Mouse (Mus musculus) brain, adult 2 months (tissue): Measurements from ENCODE around the gene Galnt10.
A peak's percentile ranks its signal among the peaks of the same experiment; 100 is the strongest.

Experiments used
- DNase-seq: peaks from one replicate; pipeline ENCODE4 v3.0.0; 2011; ENCODE audit warnings: low read depth, low spot score

The Galnt10 gene

DNA sequence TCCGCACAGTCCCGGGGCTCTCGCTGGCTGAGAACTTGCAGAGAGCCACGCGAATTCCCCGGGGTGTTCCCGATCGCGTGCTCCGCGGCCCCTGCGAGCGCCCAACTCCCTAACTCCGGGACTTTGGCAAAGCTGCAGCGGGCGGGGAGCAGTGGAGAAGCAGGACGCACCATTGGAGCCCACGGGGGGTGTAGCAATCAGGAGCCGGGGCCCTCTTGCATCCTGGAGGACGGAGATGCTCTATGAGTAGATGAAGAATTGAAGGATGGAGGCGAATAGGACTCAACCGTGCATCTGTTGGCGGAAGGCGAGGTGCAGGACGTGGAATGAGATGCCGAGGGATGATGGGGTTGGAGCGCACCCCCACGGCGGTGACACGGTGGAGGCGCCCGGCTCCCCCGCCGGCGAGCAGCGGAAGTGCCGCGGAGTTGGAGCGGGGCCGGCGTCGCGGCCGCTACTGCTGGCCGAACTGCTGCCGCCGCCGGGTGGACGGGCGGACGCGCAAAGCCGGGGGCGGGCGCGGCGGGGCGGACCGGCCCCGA lies at the start of gene Galnt10:
Gene Galnt10, plus strand, starts transcription at position 425 of the 542 bp plus-strand sequence.
- peak; percentile 91 for DNase-seq

DNA sequence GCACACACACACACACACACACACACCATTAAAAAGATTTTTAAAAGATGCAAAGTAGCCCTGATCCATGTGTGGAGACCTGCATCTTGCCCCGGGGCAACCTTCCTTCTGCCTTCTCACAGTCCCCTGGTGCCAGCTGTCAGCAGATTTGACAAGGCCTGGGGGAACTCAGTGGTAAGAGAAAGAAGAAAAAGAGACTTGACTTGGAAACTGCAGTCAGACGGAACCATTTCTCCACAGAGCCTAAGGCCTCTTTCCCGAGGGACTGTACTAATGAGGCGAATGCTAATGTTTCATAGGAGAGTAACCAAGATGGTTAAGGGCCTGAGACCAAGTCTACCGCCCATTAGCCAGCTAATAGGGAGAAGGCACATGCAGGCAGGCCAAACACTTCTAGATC lies 49.3 kb upstream of the Galnt10 start:
- peak; percentile 13 for DNase-seq

DNA sequence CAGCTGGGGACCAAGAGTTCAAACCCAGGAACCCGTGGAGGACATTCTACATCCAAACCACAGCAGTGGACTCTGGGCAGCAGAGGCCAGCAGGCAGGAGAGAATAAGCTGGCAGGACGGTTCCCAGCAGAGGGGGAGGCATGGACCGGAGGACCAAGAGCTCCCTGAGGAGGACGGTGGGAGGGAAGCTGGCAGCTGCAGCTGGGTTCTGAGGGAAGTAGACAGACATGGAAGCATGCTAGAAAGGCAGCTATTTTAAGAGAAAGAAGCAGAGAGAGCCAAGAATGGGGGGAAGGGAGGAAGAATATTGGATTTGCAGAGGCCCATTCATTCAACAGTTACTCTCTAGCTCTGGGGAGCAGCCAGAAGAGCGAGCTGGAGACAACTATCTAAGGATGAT lies 47.1 kb upstream of the Galnt10 start:
- peak; percentile 89 for DNase-seq

DNA sequence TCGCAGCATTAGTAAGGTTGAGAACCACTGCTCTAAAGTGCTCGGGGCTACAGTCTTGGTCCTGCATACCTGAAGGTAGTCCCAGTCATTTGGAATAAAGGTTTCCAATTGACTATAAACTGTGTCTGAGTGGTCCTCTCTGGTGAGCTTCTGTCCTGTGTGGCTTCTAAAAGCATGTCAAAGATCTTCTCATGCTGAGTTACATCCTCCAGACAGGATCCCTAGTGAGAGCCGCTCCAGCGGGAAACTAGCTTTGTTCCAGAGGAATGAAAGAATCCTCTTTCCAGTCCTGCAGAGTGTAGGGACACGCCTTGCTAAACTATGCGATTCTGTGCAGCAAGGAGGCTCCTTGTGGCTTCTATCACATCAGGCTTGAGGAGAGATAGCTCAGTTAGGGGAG lies 45.9 kb upstream of the Galnt10 start:
- no peak for DNase-seq

DNA sequence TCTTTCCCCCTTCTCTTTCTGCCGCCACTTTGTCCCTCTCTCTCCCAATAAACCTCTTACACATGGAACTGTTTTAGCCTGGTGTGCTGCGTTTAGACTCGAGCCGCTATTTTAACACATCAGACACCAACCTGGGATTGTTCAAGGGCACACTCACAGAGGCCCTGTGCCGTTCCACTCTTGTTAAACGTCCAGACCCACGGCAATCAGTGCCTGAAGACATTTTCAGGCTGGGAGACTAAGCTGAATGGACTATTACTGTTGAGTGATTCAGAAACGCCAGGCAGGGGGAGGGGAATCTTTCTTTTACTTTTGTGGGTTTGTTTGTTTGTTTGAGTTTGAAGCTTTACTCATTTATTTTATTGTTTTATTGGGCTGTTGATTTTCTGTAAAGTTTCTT lies 45.1 kb upstream of the Galnt10 start:
- DNase-seq, result no peak

DNA sequence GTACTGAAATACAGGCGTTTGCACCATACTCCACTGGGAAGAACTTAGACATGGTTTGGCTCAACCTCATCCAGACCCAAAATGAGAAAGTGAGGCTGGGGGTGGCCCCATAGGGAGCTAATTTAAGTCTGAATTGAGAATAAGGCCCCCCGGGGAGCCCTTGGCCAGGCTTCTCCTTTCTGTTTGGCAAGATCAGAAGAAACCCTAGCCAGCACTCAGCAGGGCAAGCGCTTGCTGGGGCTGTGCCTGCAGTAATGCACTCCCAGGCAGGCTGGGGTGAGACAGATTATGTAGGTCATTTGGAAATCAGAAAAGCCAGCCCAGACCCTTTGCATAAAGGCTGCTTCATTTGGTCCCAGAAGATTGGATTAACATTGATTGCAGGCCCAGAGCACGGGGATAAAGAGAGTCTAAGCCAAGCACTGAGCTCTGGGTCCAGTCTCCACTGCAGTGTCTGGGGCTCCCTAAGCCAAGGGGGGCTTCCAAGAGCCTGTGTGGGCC lies 44.6 kb upstream of the Galnt10 start:
- DNase-seq, result peak; percentile 78

DNA sequence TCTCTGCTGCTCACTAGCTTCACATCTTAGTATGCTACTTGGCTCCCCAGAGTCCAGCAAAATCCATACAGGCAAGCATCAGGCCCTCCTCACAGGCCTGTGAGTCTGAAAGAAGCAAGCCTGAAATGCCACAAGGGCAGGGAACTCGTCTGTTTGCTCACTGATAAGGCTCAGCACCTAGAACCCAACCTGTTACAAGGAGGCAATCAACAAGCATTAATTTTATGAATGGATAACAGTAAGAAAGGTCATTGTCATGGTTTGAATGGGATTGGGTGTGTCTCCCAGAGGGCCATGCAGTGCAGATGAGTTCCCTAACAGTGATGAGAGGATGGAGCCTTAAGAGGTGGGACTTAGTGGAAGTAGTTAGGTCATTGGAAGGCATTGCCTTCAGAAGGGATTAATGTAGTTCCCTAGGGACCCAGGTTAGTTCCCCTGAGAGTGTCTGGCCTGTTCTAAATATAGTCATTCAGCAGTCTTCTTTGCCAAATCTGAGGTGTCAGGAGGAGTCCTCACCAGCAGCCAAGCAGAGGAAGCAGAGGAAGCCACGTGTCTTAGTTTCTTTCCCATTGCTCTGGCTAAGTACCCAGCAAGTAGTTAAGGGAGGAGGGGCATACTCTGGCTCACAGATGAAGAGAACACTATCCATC lies 43.3 kb upstream of the Galnt10 start:
- DNase-seq, result peak; percentile 29

DNA sequence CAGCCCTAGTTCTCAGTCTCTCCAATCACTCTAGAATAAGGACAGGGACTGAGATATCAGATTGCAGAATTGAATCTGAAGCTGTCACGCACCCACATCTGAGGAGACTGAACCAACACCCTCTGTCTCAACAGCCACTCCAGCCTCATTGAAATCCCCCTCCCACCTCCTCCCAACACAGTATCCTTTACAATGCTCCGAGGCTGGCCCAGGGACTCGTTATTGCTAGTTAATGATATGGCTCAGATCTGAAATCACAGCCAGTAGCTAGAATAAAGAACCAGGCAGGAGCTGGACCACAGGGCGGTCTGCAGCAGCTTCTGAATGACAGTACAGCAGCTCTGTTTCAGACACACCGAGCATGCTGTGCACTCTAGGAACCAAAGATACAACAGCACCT lies 40.2 kb upstream of the Galnt10 start:
- DNase-seq, result no peak

DNA sequence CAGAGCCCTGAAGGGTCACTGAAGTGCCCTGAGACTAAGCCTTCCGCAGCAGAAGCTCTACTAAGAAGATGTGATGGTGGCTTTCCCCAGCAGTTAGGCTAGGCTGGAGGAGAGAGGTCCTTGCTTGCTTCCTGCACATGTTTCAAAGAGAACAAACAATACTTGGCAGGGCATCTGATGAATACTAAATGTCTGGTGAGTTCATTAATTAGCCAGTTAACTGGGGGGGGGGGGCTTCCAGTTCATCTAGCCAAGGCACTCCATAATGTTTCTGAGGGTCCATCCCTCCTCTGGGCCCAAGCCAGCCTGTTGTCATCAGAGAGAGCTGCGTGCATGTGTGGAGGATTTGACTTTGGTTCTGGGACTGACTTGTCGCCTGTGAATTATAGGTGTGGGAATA lies 39.6 kb upstream of the Galnt10 start:
- no peak for DNase-seq

DNA sequence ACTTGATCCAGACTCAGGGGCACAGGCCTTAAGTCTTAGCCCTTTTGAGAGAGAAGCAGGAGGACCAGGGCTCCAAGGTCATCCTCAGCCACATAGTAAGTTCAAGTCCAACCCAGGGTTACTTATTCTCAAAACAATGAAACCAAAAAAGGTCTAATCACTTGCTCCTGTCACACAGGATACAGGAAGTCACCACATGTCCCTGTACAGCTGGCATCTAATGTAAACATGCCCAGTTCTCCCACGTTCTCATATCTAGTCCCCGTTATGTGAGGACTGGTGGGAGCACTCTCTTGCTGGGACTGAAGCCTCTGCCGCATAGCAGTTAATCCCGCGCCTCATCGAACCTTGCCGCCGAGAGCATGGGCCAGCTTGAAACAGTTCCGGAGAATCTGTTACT lies 30.7 kb upstream of the Galnt10 start:
- no peak for DNase-seq

DNA sequence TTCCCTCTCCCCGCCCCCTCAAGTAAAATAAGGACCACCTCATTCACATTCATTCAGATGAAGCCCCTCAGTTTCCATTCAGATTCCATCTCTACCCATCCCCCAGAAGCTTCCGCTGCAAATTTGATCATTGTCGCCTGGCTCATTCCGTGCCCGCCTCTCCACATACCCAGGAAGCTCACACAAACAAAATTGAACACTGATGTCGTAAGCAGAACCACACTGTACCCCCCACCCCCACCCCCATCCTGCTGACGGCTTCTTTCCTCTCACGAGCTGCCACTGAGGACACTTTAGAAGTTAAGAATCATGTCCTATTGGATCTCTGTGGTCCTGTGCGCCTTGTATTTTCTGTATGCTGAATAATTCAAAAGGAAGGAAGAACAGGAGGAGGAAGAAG lies 30.0 kb upstream of the Galnt10 start:
- no peak for DNase-seq

DNA sequence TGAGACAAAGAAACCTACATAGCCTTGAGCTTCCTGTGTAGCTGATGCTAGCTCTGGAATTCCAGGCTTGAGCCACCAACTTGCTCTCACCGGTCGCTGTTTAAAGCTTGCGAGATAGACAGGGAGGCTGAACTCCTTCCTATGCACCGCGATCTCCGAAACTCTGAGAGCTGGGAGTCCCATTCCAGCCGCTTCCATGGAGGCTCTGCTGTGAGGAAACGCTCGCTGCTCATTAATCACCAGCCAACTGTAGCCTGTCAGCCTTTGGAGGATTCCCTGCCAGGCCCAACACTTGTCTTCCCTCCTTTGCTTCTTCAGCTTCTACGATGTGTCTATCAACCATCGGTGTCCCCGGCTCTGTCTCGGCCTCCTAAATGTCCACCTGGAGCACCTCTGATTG lies 29.4 kb upstream of the Galnt10 start:
- DNase-seq, result no peak

DNA sequence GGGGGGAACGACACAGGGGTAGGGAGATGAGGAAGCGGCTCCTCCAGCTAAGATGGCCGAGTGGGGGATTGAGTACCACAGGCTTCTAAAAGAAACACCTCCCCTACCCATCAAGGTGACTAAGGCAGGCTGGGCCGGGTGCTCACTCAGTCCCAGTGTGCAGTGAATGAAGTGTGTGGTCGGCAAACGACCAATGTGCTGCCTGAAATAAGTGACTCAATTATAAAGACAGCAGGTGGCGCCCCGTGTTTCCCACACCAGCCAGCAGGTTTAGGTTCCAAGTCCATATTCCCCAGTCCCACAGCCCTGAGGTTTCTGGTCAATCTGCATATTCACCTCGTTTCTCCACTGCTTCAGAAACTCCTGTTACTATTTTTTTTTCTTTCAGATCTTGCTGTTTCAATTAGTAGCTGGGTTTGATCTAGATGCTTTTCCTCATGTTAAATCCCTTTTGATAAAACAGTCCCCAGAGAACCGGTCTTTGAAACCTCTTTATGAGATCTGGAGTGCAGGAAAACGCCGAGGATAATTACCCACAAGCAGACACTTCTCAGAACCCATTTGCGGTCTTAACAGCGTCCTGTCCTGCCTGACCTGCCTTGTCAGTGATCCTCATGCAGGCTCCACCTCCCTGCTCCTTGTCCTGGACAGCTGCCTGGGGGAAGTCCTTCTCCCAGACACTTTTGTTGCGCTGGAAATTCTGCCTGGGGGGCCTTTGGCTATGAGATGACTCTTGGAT lies 27.5 kb upstream of the Galnt10 start:
- peak; percentile 62 for DNase-seq

DNA sequence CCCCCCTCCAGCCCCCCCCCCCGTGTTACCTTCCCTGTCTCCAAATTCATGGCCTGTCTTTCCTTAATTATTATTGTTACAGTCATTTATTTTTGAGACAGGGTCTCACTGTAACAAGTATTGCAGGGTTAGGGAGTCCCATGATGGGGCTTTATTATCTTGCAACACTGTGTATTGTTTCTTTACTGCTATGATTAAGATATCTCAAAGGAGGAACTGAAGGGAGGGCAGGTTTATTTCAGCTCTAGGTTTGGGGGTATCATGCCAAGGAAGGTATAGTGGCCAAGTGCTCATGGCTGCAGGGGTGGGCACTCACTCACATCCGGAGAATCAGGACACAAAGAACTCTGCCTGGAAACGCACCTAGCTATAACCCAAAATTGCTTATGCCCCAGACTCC lies 23.8 kb upstream of the Galnt10 start:
- no peak for DNase-seq

DNA sequence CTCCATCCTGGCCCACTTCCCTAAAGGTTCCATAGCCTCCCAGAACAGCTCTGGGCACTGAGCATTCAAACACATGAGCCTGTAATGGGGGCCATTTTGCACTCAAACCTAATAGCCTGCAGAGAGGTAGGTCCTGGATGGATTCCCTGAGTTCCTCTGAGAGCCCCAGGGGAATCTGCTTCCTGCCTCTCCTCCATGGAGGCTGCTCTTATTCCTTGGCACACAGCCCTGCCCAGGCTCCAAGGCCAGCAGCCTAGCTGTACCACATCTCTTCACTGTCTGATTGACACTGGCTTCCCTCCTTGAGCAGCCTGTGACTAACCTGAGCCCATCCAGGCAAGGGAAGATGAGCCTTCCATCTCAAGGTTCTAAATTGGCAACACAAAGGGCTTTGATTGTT lies 23.4 kb upstream of the Galnt10 start:
- no peak for DNase-seq

DNA sequence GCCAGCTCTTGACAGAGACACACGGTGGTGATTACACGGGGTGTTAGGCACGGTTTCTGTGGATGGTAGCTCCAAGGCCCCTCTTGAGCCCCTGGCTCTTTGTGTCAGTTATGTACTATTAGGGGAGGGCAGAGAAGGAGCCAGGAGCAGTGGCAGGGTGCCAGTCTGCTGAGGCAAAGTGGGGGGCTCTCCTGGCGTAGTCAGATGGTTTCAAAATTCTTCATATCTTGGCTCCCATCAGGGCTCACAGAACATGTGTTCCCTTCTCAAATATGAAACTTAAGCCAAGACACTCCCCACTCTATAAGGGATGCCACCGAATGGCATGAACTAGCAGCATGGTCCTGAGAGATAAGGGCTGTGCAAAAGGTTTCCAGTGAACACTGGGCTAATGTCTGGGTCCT lies 20.8 kb upstream of the Galnt10 start:
- no peak for DNase-seq

DNA sequence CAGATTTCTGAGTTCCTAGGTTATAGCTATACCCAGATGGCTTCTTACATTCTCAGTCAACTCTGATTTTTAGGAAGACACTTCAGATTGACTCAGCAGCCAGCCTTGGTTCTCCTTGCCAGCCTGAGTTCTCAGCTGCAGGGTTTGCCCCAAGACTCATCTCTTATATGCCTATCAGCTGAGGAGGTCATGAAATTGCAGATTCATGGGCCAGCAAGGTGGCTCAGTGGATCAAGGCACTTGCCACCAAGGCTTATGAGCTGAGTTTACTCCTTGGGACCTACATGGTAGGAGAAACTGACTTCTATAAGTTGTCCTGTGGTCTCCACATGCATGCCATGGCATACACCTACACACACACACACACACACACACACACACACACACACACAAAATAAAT lies 19.8 kb upstream of the Galnt10 start:
- no peak for DNase-seq

DNA sequence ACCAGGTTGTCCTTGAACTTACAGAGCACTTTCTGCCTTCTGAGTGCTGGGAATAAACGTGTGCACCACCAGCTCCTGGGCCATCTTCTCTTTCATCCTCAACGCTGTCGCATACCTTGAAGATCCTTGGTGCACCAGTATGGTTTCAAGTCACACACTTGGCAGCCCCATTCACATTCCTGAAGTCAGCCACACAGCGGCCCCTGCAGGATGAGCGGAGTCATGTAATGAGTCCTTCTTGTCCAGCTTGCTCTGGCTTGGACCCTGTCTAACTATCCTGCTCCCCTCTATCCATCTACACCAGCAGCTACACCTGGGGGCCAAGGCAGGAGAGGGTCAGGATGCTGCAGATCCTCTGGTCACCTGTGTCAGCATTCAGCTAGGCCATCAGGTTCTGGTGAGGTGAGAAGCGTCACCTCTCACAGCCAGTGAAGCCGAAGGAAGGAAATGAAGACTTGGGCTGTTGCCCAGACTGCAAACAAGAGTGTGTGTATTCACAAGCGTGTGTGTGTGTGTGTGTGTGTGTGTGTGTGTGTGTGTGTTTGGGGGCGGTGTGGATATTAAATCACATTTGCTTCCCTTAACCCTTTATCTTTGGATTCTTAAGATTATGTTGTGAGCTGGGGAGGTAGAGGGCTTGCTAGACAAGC lies 18.0 kb upstream of the Galnt10 start:
- peak; percentile 44 for DNase-seq

DNA sequence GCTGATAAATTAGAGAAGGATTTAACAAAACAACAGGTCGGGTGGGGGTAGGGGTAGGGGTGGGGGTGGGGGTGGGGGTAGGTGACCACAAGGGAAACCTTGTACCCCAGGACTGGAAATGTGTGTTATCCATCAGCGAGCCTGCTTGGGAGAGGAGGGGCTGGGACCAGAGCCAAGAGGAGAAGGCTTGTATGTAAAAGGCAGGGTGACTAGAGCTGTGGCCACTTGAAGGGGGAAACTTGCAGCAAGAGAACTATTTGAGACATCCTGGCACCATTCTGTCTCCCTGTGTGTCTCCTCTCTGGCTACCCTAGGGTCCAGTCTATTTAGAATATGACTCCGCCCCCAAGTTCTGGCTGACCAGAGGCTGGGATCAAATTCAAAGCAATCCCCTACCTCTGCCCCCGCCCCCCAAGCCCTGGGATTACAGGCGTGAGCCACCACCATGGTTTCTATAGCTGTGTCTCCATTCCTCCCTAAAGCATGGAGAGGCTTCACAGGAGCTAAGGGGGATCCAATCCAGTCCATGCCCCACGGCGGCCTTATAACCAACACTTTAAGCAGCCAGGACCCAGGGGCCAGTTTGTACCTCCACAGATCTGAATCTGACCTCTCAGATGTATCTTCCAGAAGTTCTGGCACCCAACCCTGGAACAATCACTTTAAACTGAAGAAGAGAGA lies 13.3 kb upstream of the Galnt10 start:
- DNase-seq, result no peak

DNA sequence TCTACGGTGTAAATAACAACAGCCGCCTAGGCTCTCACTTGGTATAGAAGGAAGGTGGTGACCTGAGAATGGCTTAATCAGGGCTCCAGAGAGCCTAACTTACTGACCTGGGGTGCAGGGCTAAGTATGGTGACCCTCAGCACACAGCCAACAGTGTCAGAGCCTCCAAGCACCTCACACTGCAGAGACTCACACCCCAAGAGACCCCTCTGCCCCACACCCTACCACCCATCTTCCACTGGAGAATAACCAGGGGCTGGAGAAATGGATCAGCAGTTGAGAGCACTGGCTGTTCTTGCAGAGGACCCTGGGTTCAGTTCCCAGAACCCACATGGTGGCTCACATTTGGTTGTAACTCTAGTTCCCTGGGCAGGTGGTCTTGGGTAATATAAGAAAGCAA lies 12.2 kb upstream of the Galnt10 start:
- DNase-seq, result no peak

DNA sequence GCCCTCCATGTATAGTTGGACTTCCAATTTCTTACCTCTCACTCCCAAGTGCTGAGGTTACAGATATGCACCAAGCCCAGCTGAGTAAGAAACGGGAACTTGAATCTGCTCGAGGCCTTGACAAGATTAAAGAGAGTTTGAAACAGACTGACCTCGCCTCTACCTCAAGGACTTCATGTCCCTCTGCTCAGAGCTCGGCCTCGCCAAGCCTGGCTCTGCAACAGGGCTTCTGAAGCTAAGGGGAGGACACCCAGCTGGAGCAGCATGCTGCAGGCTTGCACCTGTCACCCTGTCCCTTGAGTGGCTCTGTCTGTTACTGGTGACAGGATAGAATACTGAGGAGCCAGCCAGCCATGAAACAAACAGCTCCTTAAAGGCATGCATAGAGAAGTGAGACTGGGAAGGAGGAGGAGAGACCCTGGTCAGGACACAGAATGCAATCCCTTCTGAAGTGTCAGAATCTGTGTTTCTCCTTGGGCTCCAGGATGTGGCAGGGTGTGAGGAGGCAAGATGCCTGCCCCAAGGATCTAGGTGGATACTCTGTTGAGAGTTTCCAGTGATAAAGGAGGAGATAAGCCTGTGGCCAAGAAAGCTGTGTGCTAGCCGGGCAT lies 11.2 kb upstream of the Galnt10 start:
- DNase-seq, result no peak

DNA sequence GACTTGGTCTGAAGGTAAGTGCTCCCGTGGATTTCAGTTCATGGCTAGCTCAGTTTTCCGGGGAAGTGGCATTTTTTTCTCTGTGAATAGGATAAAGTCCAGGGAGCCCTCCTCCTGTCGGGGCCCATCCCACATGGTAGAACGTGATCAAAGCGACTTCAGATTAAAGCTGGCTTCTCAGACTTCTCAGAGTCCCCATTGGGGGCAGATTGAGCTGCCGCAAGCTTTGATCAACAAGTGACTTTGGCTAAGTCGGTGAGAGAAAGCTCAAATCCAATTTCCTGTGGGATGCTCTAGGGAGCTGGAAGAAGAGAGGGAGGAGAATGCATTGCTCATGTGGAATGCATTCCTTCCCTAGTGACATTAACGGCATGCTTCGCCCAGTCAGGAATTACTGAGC lies 10.1 kb upstream of the Galnt10 start:
- no peak for DNase-seq
